Comparison of ENCODE assay signal across 24 mouse cellular contexts in genomic region chr8:10835054-10835453, GRCm38 (mm10).
DNase-seq lines count a peak whose midpoint lies in the region; ATAC-seq and TF ChIP-seq lines count a peak whose summit lies in the region.
"Had no signal": no experiment of that assay in that cellular context is flagged by ENCODE, and none has a peak within 500 bp of the region (broad histone marks: within the 10 kb centered on the region; RNA-seq: fewer than 3 reads in every experiment).

No protein-coding gene starts in this region.

- peaks cover 0 to 5% of the 10 kb centered on the region in 2 experiments; a peak in 2 of 4 replicates for H3K36me3 ChIP-seq in MEL (ENCODE audit: control insufficient read depth in 1 of 2, insufficient read depth in 2 of 2, low read length in 2 of 2)
- no peaks in the 10 kb centered on the region for H3K36me3 ChIP-seq in forebrain, postnatal 0 days (ENCODE audit: insufficient read depth)
- H3K36me3 ChIP-seq: embryonic facial prominence, embryonic 13.5 days; embryonic facial prominence, embryonic 15.5 days; forebrain, embryonic 10.5 days; forebrain, embryonic 12.5 days had no signal

- WGBS in forebrain, postnatal 0 days = 88% methylated on average over 6 of the region's 6 CpGs

- no peak for TF ChIP-seq RAD21 in MEL (IDR thresholded peaks at IDR 0.05; ENCODE audit: low read depth, low read length)

- TF ChIP-seq EP300 in MEL (IDR thresholded peaks at IDR 0.05; ENCODE audit: low read depth in 1 of 2, low read length in 2 of 2) = peak; percentile 48 to 62; a peak in 3 of 4 replicates

- DNase-seq in MEL (ENCODE audit: low read depth, low spot score) (peak; percentile 75), MEL-GATA-1-ER (ENCODE audit: extremely low read depth, low read depth) (peak; percentile 86)
- no peak for DNase-seq in frontal cortex, postnatal 36 days (ENCODE audit: low spot score in 2 of 2)
- DNase-seq in forebrain, postnatal 0 days = no peak
- DNase-seq: adrenal gland, adult 8-10 months; adrenal gland, postnatal 14 days; adrenal gland, postnatal 36 days; cerebellum, adult 11 months; cerebellum, adult 18-20 months; cerebellum, adult 8-10 months; cerebellum, postnatal 10 days; cerebellum, postnatal 25 days; embryo, embryonic 11 days had no signal

- H3K9ac ChIP-seq in MEL (ENCODE audit: control insufficient read depth, low read depth, low read length, poor library complexity, severe bottlenecking) = no peak overlapping the region
- no peak overlapping the region for H3K9ac ChIP-seq in forebrain, postnatal 0 days
- H3K9ac ChIP-seq: embryonic facial prominence, embryonic 13.5 days; embryonic facial prominence, embryonic 15.5 days; forebrain, embryonic 12.5 days had no signal

- TF ChIP-seq CTCF in MEL (IDR thresholded peaks at IDR 0.05 in 2 of 3, conservative IDR thresholded peaks at IDR 0.05 in 1 of 3; ENCODE audit: control insufficient read depth in 1 of 3, insufficient read depth in 1 of 3, low read depth in 2 of 3, low read length in 3 of 3, poor library complexity in 1 of 3, severe bottlenecking in 1 of 3) = no peak
- TF ChIP-seq CTCF in forebrain, postnatal 0 days (IDR thresholded peaks at IDR 0.05; ENCODE audit: low read depth) = no peak

- peak; percentile 42 for ATAC-seq in common myeloid progenitor, adult 5-6 weeks (replicated peaks; ENCODE audit: low read depth, poor library complexity, severe bottlenecking)
- peak; percentile 26 for ATAC-seq in megakaryocyte progenitor cell, adult 5-6 weeks (replicated peaks; ENCODE audit: poor library complexity)
- ATAC-seq in activated CD4-positive, CD25-positive, alpha-beta regulatory T cell, adult 4 months = no peak
- no peak for ATAC-seq in monocyte, adult 5-6 weeks (replicated peaks; ENCODE audit: insufficient number of reproducible peaks, low FRiP score, low TSS enrichment, poor library complexity, severe bottlenecking)
- no peak for ATAC-seq in forebrain, postnatal 0 days
- ATAC-seq: forebrain, embryonic 14.5 days; forebrain, embryonic 16.5 days had no signal

- H3K4me2 ChIP-seq in forebrain, postnatal 0 days (ENCODE audit: low read depth) = no peak overlapping the region
- H3K4me2 ChIP-seq: embryonic facial prominence, embryonic 13.5 days; embryonic facial prominence, embryonic 15.5 days; forebrain, embryonic 12.5 days had no signal

- peaks cover 0 to 20% of the 10 kb centered on the region in 2 experiments; a peak in 2 of 4 replicates for H3K4me1 ChIP-seq in MEL (ENCODE audit: control insufficient read depth in 1 of 2, insufficient read depth in 2 of 2, low read length in 2 of 2)
- no peaks in the 10 kb centered on the region for H3K4me1 ChIP-seq in forebrain, postnatal 0 days (ENCODE audit: insufficient read depth)
- H3K4me1 ChIP-seq: embryonic facial prominence, embryonic 13.5 days; embryonic facial prominence, embryonic 15.5 days had no signal

- H3K79me2 ChIP-seq in MEL (ENCODE audit: control insufficient read depth, insufficient read depth, low read length, poor library complexity) = no peaks in the 10 kb centered on the region

- no peaks in the 10 kb centered on the region for H3K27me3 ChIP-seq in MEL (ENCODE audit: control insufficient read depth in 1 of 2, insufficient read depth in 2 of 2, low read length in 2 of 2)
- no peaks in the 10 kb centered on the region; the same call in 1 of the 2 replicates for H3K27me3 ChIP-seq in forebrain, postnatal 0 days (ENCODE audit: insufficient read depth, low read length)
- H3K27me3 ChIP-seq: embryonic facial prominence, embryonic 15.5 days had no signal

- H3K4me3 ChIP-seq in MEL (ENCODE audit: control insufficient read depth in 1 of 2, insufficient read depth in 1 of 2, low read depth in 2 of 2, low read length in 2 of 2) = 0 out of 4 replicates have a peak overlapping the region, but pooled peaks of 1 of the 2 experiments have one; percentile 6
- H3K4me3 ChIP-seq in forebrain, postnatal 0 days (ENCODE audit: low read depth, low read length) = no peak overlapping the region
- H3K4me3 ChIP-seq: embryonic facial prominence, embryonic 13.5 days; embryonic facial prominence, embryonic 15.5 days; erythroblast, embryonic 14.5 days; forebrain, embryonic 10.5 days; forebrain, embryonic 12.5 days had no signal

- no peaks in the 10 kb centered on the region for H3K9me3 ChIP-seq in MEL (replicated peaks; ENCODE audit: insufficient read depth, low read length)
- H3K9me3 ChIP-seq in forebrain, postnatal 0 days (ENCODE audit: low read length) = no peaks in the 10 kb centered on the region
- H3K9me3 ChIP-seq: embryonic facial prominence, embryonic 13.5 days; embryonic facial prominence, embryonic 15.5 days; forebrain, embryonic 10.5 days; forebrain, embryonic 12.5 days had no signal

- TF ChIP-seq POLR2A in MEL (IDR thresholded peaks at IDR 0.05; ENCODE audit: control insufficient read depth in 1 of 2, insufficient read depth in 1 of 2, low read depth in 1 of 2, low read length in 2 of 2, poor library complexity in 1 of 2) = no peak

- no peak overlapping the region for H3K27ac ChIP-seq in MEL (ENCODE audit: control insufficient read depth, low read depth, low read length)
- no peak overlapping the region for H3K27ac ChIP-seq in forebrain, postnatal 0 days (ENCODE audit: low read depth, low read length)
- H3K27ac ChIP-seq: embryonic facial prominence, embryonic 13.5 days; embryonic facial prominence, embryonic 15.5 days; forebrain, embryonic 10.5 days; forebrain, embryonic 12.5 days had no signal

TF ChIP-seq in MEL, 35 proteins besides CTCF, POLR2A, EP300 and RAD21:
- TF ChIP-seq TCF12 (IDR thresholded peaks at IDR 0.05; ENCODE audit: low read depth, low read length) (peak; percentile 14; the same call in 1 of the 2 replicates), ZKSCAN1 (IDR thresholded peaks at IDR 0.05; ENCODE audit: low read depth, low read length) (no peak), USF1 (IDR thresholded peaks at IDR 0.05; ENCODE audit: low read depth, low read length) (no peak), SMC3 (IDR thresholded peaks at IDR 0.05; ENCODE audit: low read depth, low read length) (0 out of 2 replicates have a peak, but pooled peaks have one; percentile 10), BHLHE40 (IDR thresholded peaks at IDR 0.05; ENCODE audit: borderline replicate concordance, low read depth, low read length) (no peak), UBTF (IDR thresholded peaks at IDR 0.05; ENCODE audit: borderline replicate concordance, insufficient read depth, low read depth, low read length) (no peak), SIN3A (IDR thresholded peaks at IDR 0.05; ENCODE audit: low read length) (no peak), NRF1 (IDR thresholded peaks at IDR 0.05; ENCODE audit: insufficient read depth, low read depth, low read length, poor library complexity, severe bottlenecking) (no peak), POLR2AphosphoS2 (IDR thresholded peaks at IDR 0.05; ENCODE audit: low read length) (no peak), MAX (IDR thresholded peaks at IDR 0.05; ENCODE audit: low read length) (no peak), NELFE (IDR thresholded peaks at IDR 0.05; ENCODE audit: low read depth, low read length) (no peak), GABPA (IDR thresholded peaks at IDR 0.05; ENCODE audit: low read depth, low read length) (no peak), GATA1 (IDR thresholded peaks at IDR 0.05; ENCODE audit: low read depth, low read length) (peak; percentile 49; the same call in 1 of the 2 replicates), TBP (IDR thresholded peaks at IDR 0.05; ENCODE audit: low read depth, low read length) (peak; percentile 49; the same call in 1 of the 2 replicates), E2F4 (IDR thresholded peaks at IDR 0.05; ENCODE audit: borderline replicate concordance, low read depth, low read length) (no peak), TAL1 (IDR thresholded peaks at IDR 0.05; ENCODE audit: low read length) (0 out of 2 replicates have a peak, but pooled peaks have one; percentile 13), JUND (IDR thresholded peaks at IDR 0.05; ENCODE audit: low read depth, low read length) (no peak), ZNF384 (IDR thresholded peaks at IDR 0.05; ENCODE audit: low read depth, low read length) (no peak), MXI1 (IDR thresholded peaks at IDR 0.05; ENCODE audit: low read depth, low read length) (no peak), MEF2A (IDR thresholded peaks at IDR 0.05; ENCODE audit: extremely low read depth, insufficient replicate concordance, low read depth, low read length, poor library complexity, severe bottlenecking) (no peak)

Comparison
In these comparisons a context has a peak if more than half of its experiments do, and no peak if none do; other contexts are left out.
1. DNase-seq: peak in MEL (single experiment) and MEL-GATA-1-ER (single experiment); none in frontal cortex, postnatal 36 days (0 of 2) and forebrain, postnatal 0 days (single experiment).
2. ATAC-seq: peak in common myeloid progenitor, adult 5-6 weeks (single experiment) and megakaryocyte progenitor cell, adult 5-6 weeks (single experiment); none in activated CD4-positive, CD25-positive, alpha-beta regulatory T cell, adult 4 months (single experiment), monocyte, adult 5-6 weeks (single experiment) and forebrain, postnatal 0 days (single experiment).